Mouse (Mus musculus): ENCODE results near the gene H2al1j.
"Not testable (repeated sequence)": the region's sequence is repeated elsewhere in the genome, so short reads cannot be mapped to it uniquely, and the experiment has no call there.

The H2al1j gene

DNA sequence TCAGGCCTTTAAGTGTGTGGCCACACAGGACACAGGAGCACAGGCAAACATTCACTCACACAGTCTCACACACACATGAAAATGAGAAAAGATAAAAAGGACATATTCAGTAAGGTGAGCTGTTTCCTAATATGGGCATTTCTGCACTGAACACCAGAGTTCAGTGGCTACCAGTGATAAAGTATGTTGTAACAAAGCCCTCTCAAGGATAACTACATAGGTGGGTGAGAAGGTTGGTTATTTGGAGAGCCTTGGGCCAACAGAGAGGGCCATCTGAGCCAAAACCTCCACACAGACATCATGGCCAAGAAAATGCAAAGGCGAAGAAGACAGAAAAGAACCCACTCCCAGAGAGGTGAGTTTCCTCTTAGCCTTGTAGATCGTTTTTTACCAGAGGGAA is at the start of gene H2al1j:
H2al1j (plus strand) TSS at position 301 of the 400 bp plus-strand sequence.
- not testable (repeated sequence) for DNase-seq (ENCODE audit: low spot score in 2 of 2)

- DNase-seq (ENCODE audit: low spot score in 2 of 2): no peak
Measured at GRCm38 (mm10) chrX:11280741-11281140, 46.9 kb upstream of the H2al1j start.

- DNase-seq (ENCODE audit: low spot score in 2 of 2): peak; percentile 1 to 28
Measured at GRCm38 (mm10) chrX:11288306-11288882, 39.2 kb upstream of the H2al1j start.

DNA sequence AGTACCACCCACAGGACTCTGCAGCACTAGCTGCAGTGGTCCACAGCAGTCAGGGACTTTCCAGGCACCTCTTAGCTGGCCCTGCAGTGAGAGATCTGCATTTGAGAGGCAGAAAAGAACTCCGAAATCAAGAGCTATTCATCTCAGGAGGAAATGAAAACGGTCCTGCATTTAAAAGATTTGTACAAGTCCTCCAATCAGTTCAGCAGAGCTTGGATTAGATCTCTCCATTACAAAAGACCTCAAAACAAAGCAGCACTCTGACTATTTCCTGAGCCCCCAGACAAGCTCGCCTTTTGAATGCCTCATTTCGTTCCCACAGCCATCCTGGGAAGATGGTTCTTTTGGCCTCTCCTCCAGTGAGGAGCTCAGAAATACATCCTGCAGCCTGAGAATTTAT is 38.4 kb upstream of the H2al1j start:
- DNase-seq (ENCODE audit: low spot score in 2 of 2): no peak

- not testable (repeated sequence) for DNase-seq (ENCODE audit: low spot score in 2 of 2)
Measured at GRCm38 (mm10) chrX:11298957-11299356, 28.7 kb upstream of the H2al1j start, which contains the start of gene H2al1a. TSS of gene H2al1a (plus strand) at chrX:11299257.

DNA sequence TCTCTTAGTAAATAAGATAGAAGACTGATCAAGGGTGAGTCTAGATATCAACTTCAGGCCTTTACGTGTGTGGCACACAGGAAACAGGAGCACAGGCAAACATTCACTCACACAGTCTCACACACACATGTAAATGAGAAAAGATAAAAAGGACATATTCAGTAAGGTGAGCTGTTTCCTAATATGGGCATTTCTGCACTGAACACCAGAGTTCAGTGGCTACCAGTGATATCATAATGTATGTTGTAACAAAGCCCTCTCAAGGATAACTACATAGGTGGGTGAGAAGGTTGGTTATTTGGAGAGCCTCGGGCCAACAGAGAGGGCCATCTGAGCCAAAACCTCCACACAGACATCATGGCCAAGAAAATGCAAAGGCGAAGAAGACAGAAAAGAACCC is 25.5 kb upstream of the H2al1j start, which contains the start of gene H2al1b:
H2al1b (plus strand) TSS at position 301 of the 400 bp plus-strand sequence.
- DNase-seq (ENCODE audit: low spot score in 2 of 2): not testable (repeated sequence)

DNA sequence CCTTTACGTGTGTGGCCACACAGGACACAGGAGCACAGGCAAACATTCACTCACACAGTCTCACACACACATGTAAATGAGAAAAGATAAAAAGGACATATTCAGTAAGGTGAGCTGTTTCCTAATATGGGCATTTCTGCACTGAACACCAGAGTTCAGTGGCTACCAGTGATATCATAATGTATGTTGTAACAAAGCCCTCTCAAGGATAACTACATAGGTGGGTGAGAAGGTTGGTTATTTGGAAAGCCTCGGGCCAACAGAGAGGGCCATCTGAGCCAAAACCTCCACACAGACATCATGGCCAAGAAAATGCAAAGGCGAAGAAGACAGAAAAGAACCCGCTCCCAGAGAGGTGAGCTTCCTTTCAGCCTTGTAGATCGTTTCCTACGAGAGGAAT is 22.3 kb upstream of the H2al1j start, which contains the start of gene H2al1c:
H2al1c (plus strand) TSS at position 301 of the 400 bp plus-strand sequence.
- not testable (repeated sequence) for DNase-seq (ENCODE audit: low spot score in 2 of 2)

GRCm38 (mm10) chrX:11308524-11308923 is 19.1 kb upstream of the H2al1j start, which contains the start of gene H2al1d:
TSS of gene H2al1d (plus strand) at chrX:11308824.
- DNase-seq (ENCODE audit: low spot score in 2 of 2): not testable (repeated sequence)

DNA sequence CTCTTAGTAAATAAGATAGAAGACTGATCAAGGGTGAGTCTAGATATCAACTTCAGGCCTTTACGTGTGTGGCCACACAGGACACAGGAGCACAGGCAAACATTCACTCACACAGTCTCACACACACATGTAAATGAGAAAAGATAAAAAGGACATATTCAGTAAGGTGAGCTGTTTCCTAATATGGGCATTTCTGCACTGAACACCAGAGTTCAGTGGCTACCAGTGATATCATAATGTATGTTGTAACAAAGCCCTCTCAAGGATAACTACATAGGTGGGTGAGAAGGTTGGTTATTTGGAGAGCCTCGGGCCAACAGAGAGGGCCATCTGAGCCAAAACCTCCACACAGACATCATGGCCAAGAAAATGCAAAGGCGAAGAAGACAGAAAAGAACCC is 16.0 kb upstream of the H2al1j start, which contains the start of gene H2al1e:
H2al1e (plus strand) TSS at position 301 of the 400 bp plus-strand sequence.
- DNase-seq (ENCODE audit: low spot score in 2 of 2): not testable (repeated sequence)

- DNase-seq (ENCODE audit: low spot score in 2 of 2): not testable (repeated sequence)
Measured at GRCm38 (mm10) chrX:11314858-11315257, 12.8 kb upstream of the H2al1j start, which contains the start of gene H2al1f. TSS of gene H2al1f (plus strand) at chrX:11315158.

GRCm38 (mm10) chrX:11317956-11318355 is 9.7 kb upstream of the H2al1j start, which contains the start of gene H2al1g:
TSS of gene H2al1g (plus strand) at chrX:11318256.
- not testable (repeated sequence) for DNase-seq (ENCODE audit: low spot score in 2 of 2)

DNA sequence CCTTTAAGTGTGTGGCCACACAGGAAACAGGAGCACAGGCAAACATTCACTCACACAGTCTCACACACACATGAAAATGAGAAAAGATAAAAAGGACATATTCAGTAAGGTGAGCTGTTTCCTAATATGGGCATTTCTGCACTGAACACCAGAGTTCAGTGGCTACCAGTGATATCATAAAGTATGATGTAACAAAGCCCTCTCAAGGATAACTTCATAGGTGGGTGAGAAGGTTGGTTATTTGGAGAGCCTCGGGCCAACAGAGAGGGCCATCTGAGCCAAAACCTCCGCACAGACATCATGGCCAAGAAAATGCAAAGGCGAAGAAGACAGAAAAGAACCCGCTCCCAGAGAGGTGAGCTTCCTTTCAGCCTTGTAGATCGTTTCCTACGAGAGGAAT is 6.4 kb upstream of the H2al1j start, which contains the start of gene H2al1h:
H2al1h (plus strand) TSS at position 301 of the 400 bp plus-strand sequence.
- not testable (repeated sequence) for DNase-seq (ENCODE audit: low spot score in 2 of 2)

DNA sequence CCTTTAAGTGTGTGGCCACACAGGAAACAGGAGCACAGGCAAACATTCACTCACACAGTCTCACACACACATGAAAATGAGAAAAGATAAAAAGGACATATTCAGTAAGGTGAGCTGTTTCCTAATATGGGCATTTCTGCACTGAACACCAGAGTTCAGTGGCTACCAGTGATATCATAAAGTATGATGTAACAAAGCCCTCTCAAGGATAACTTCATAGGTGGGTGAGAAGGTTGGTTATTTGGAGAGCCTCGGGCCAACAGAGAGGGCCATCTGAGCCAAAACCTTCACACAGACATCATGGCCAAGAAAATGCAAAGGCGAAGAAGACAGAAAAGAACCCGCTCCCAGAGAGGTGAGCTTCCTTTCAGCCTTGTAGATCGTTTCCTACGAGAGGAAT is 3.3 kb upstream of the H2al1j start, which contains the start of gene H2al1i:
H2al1i (plus strand) TSS at position 301 of the 400 bp plus-strand sequence.
- not testable (repeated sequence) for DNase-seq (ENCODE audit: low spot score in 2 of 2)

DNA sequence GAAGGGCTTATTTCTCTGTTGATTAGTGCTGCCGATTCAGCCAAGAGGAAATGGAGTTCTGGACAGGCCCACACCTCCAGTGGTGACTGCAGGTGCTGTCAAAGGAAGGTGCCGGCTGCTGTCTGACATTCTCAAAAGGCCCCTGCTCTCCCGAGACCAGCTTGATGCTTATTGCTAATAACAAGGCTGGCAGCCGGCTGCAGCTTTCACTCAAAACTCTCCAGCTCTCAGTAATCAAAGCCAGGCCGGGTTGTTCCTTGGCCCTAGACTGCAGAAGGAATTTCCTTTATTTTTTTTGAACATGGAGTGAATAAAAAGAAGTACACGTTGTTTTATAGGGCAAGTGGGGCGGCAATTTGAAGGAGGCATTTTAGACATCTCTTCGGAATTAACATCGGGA is 18.1 kb downstream of the H2al1j start:
- no peak for DNase-seq (ENCODE audit: low spot score in 2 of 2)

DNA sequence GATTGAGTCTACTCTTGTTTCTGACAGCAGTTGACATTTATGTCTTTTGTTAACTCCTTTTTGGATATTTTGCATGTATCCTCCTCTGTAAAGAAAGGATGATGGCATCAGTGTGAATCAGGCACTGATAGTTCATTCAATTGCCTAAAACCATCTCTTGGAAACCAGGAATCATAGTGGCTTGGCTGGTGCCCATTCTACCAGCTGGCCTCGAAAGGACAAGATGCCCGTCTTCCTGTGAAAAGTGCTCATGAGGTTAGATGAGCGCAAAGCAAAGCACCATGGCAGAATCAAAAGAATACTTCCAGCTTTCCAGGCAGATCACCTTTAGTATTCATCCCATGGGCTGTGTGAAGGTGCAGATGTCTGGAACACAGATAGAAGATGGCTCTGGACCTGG is 19.1 kb downstream of the H2al1j start:
- DNase-seq (ENCODE audit: low spot score in 2 of 2): no peak

DNA sequence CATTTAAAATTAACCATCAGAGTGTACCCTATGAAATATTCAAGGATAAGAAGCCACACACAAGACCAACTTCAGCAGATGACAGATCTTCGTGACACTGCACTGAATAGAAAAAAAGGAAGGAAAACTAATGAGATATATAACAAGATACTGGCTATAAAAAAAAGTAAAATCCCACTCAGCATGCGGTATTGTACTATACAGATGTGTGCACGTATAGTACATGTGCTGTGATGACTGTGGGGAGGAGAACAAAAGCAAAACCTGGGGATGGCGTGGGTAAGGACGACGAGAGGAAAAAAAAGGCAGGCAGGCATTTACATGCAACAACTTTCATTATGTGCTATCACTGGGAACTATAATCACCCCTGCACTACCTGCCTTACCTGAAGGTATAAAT is 33.2 kb downstream of the H2al1j start:
- no peak for DNase-seq (ENCODE audit: low spot score in 2 of 2)

- no peak for DNase-seq (ENCODE audit: low spot score in 2 of 2)
Measured at GRCm38 (mm10) chrX:11361261-11361660, 33.6 kb downstream of the H2al1j start.

DNA sequence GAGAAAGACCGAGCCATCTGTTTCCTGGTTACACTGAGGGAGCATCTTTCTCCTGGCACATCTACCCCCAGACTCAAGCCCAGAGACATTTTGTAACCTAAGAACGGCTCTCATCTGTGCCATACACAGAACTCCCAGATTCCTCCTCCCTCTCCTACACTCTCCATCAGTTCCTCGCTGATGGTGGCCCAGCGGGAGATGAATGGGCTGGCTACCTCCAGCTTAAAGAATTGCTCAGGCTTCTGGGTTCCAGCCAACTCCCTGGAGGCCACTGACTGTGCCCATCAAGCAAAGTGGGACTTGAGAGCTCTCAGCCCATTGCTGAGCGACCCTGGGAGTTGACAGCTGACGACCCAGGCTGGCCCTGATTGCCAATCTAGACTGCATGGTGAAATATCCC is 36.3 kb downstream of the H2al1j start:
- DNase-seq (ENCODE audit: low spot score in 2 of 2): no peak

- no peak for DNase-seq (ENCODE audit: low spot score in 2 of 2)
Measured at GRCm38 (mm10) chrX:11365151-11365550, 37.5 kb downstream of the H2al1j start.
